Mouse (Mus musculus) testis, adult 2 months (tissue): ENCODE data around the gene Zfyve19.

ENCODE experiments used
- CTCF ChIP-seq: fragments of 200-500 bp; IDR thresholded peaks from 2 replicates; pipeline ENCODE4 v1.5.1; 2012; ENCODE audit warnings: low read depth, mild to moderate bottlenecking, inconsistent platforms, low read length, moderate library complexity; ENCODE audit not compliant: control insufficient read depth, insufficient read depth, insufficient replicate concordance
- POLR2A ChIP-seq: fragments of 200-500 bp; IDR thresholded peaks from 2 replicates; pipeline ENCODE4 v1.6.1; 2012; ENCODE audit warnings: low read depth, mild to moderate bottlenecking, inconsistent platforms, low read length, moderate library complexity; ENCODE audit not compliant: control insufficient read depth

GRCm38 (mm10) chr2:119207961-119208343 is 465 bp upstream of the Zfyve19 start:
- TF ChIP-seq CTCF (no peak), POLR2A (no peak)
